Mouse (Mus musculus) midbrain, postnatal 0 days (tissue): ENCODE measurements around the gene H2-Aa. TPM values are rescaled to one million over a fixed set of nuclear protein-coding genes. Genes with fewer than 3 reads are reported as not detected.
A peak's percentile ranks its signal among the peaks of the same experiment; 100 is the strongest.

ENCODE experiments used
- ATAC-seq: fragments of 200-750 bp; cut with Nextera tagmentation; 2 replicates; pipeline ENCODE4 v1.8.0; 2017; ENCODE audit warnings: moderate number of reproducible peaks, mild to moderate bottlenecking, moderate TSS enrichment, moderate library complexity; ENCODE audit not compliant: low FRiP score
- DNase-seq: peaks from one replicate; pipeline ENCODE4 v3.0.0-alpha.2; 2015; ENCODE audit warnings: low spot score
- H3K27ac ChIP-seq: fragments of 300-500 bp; sonication (generic); 2 replicates; pipeline ENCODE4 v1.5.1; 2014; ENCODE audit warnings: low read depth, mild to moderate bottlenecking, low read length, mixed read lengths
- H3K27me3 ChIP-seq: fragments of 300-500 bp; sonication (generic); 2 replicates; pipeline ENCODE4 v1.6.1; 2014; ENCODE audit warnings: low read length, control low read depth, mixed read lengths; ENCODE audit not compliant: insufficient read depth
- H3K36me3 ChIP-seq: fragments of 300-500 bp; sonication (generic); 2 replicates; pipeline ENCODE4 v1.6.1; 2014; ENCODE audit warnings: low read length, control low read depth, mixed read lengths; ENCODE audit not compliant: insufficient read depth
- H3K4me1 ChIP-seq: fragments of 300-500 bp; sonication (generic); 2 replicates; pipeline ENCODE4 v1.6.1; 2014; ENCODE audit warnings: mild to moderate bottlenecking, control low read depth, antibody characterized with exemption, low read length, mixed read lengths; ENCODE audit not compliant: insufficient read depth
- H3K4me2 ChIP-seq: fragments of 300-500 bp; sonication (generic); 2 replicates; pipeline ENCODE4 v1.6.1; 2014; ENCODE audit warnings: low read depth, mild to moderate bottlenecking, low read length, mixed read lengths; ENCODE audit not compliant: poor library complexity, severe bottlenecking
- H3K4me3 ChIP-seq: fragments of 300-500 bp; sonication (generic); 2 replicates; pipeline ENCODE4 v1.5.1; 2014; ENCODE audit warnings: low read depth, mild to moderate bottlenecking, low read length, moderate library complexity
- H3K9ac ChIP-seq: fragments of 300-500 bp; sonication (generic); replicated peaks from 2 replicates; pipeline ENCODE4 v1.6.1; 2014; ENCODE audit warnings: mild to moderate bottlenecking, low read length, moderate library complexity, mixed read lengths; ENCODE audit not compliant: poor library complexity, severe bottlenecking
- H3K9me3 ChIP-seq: fragments of 300-500 bp; sonication (generic); 2 replicates; pipeline ENCODE4 v1.6.1; 2016; ENCODE audit warnings: low read length, control low read depth
- CTCF ChIP-seq: IDR thresholded peaks from 2 replicates; pipeline ENCODE4 v1.5.1; 2016; ENCODE audit warnings: antibody characterized with exemption, mild to moderate bottlenecking
- WGBS: fragments of 180-500 bp; shearing (Covaris S2); extraction: QIAGEN DNeasy Blood & Tissue Kit; methylation state at CpG from one replicate; pipeline ENCODE4 v1.1.7; 2014; 5-methylcytosine and 5-hydroxymethylcytosine counted together
- polyA plus RNA-seq: library from polyadenylated mRNA; unstranded; fragments of >200 nt; fragmentation: Nextera tagmentation; extraction: Ambion mirVana; gene quantifications from 2 replicates; pipeline ENCODE4 v1.2.1, GENCODE M21; 2015
- total RNA-seq: library from RNA; depleted of rRNA; stranded (reverse); fragments of >200 nt; gene quantifications from 2 replicates; pipeline ENCODE4 v1.2.3, GENCODE M21; 2014

The H2-Aa gene
- total and polyA plus RNA-seq, 2 experiments from 2014 or later: 0.66 to 0.81 TPM

- Histone ChIP-seq H3K9me3 (no peaks in the 10 kb centered on the region), H3K27me3 (no peaks in the 10 kb centered on the region), H3K4me1 (no peaks in the 10 kb centered on the region; the same call in 1 of the 2 replicates), H3K36me3 (no peaks in the 10 kb centered on the region), H3K9ac (no peak overlapping the region), H3K27ac (no peak overlapping the region), H3K4me2 (no peak overlapping the region), H3K4me3 (no peak overlapping the region)
- DNase-seq: peak; percentile 77
- WGBS: 28% methylated on average over 4 of the region's 4 CpGs
- TF ChIP-seq CTCF: no peak
- no peak for ATAC-seq
These were observed 17.1 kb upstream of the H2-Aa start for GRCm38 (mm10) chr17:34304751-34305150.

DNA sequence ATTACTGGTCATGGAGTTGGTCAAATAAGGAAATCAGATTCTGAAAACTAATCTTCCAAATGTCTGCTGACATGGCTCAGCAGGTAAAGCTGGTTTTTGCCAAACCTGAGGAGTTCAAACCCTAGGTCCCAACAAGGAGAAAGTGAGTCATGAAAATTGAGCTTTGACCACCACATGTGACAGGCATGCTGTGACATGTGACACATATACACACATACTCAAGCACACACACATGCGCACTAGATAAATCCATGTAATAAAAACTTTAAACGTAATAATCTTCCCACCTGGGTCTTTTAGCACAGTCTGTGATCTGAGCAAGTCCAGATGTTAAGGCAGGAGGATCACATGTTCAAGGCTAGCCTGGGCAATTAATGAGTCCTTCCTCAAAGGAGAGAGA is 16.2 kb upstream of the H2-Aa start:
- no peak for DNase-seq
- Histone ChIP-seq H3K27me3 (no peaks in the 10 kb centered on the region), H3K4me1 (no peaks in the 10 kb centered on the region), H3K27ac (no peak overlapping the region), H3K4me3 (no peak overlapping the region), H3K9me3 (no peaks in the 10 kb centered on the region), H3K4me2 (no peak overlapping the region), H3K9ac (no peak overlapping the region), H3K36me3 (no peaks in the 10 kb centered on the region)
- WGBS: 90% methylated on average over 2 of the region's 2 CpGs
- TF ChIP-seq CTCF: no peak
- no peak for ATAC-seq

DNA sequence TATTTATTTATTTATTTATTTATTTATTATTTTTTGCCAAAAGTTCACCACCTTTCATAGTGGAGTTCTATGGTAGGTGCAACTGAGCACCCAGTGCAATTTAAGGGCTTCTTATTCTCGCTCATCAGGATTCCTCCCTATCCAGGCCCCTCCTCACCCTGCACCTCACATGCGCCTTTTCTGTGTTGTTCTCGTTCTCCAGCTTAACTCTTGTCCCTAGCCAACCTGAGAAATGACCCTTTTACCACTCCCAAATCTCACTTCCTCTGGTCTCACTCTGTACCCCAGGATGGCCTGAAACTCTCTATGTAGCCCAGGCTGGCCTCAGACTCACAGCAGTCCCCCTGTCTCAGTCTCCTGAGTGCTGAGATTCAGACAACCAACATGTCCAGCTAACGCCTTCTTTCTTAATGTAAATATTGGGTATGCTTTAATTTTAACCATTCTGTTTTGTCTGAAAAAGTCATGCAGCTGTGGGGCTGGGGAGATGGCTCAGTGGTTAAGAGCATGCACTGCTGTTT is 14.1 kb upstream of the H2-Aa start:
- ATAC-seq (no peak), DNase-seq (no peak)
- no peaks in the 10 kb centered on the region for H3K36me3 ChIP-seq
- H3K4me2 ChIP-seq: no peak overlapping the region
- 88% methylated on average over 4 of the region's 4 CpGs for WGBS
- H3K4me3 ChIP-seq: no peak overlapping the region
- TF ChIP-seq CTCF: no peak
- H3K9ac ChIP-seq: no peak overlapping the region
- H3K27me3 ChIP-seq: no peaks in the 10 kb centered on the region
- H3K4me1 ChIP-seq: no peaks in the 10 kb centered on the region
- no peak overlapping the region for H3K27ac ChIP-seq
- H3K9me3 ChIP-seq: no peaks in the 10 kb centered on the region

GRCm38 (mm10) chr17:34300691-34301566 is 13.3 kb upstream of the H2-Aa start:
- Histone ChIP-seq H3K9ac (no peak overlapping the region), H3K27me3 (no peaks in the 10 kb centered on the region), H3K4me1 (no peaks in the 10 kb centered on the region; the same call in 1 of the 2 replicates), H3K27ac (no peak overlapping the region), H3K4me3 (no peak overlapping the region), H3K9me3 (no peaks in the 10 kb centered on the region), H3K4me2 (no peak overlapping the region), H3K36me3 (no peaks in the 10 kb centered on the region)
- DNase-seq: no peak
- no peak for TF ChIP-seq CTCF
- WGBS: 78% methylated on average over 23 of the region's 23 CpGs
- no peak for ATAC-seq

- DNase-seq: no peak
- H3K4me2 ChIP-seq: no peak overlapping the region
- no peak overlapping the region for H3K27ac ChIP-seq
- H3K27me3 ChIP-seq: no peaks in the 10 kb centered on the region
- H3K9me3 ChIP-seq: no peaks in the 10 kb centered on the region
- H3K36me3 ChIP-seq: no peaks in the 10 kb centered on the region
- no peak for TF ChIP-seq CTCF
- no peak for ATAC-seq
- no peak overlapping the region for H3K4me3 ChIP-seq
- WGBS: 94% methylated on average over 7 of the region's 8 CpGs
- no peak overlapping the region for H3K9ac ChIP-seq
- no peaks in the 10 kb centered on the region; the same call in 1 of the 2 replicates for H3K4me1 ChIP-seq
These were observed 12.4 kb upstream of the H2-Aa start for GRCm38 (mm10) chr17:34300071-34300470.

DNA sequence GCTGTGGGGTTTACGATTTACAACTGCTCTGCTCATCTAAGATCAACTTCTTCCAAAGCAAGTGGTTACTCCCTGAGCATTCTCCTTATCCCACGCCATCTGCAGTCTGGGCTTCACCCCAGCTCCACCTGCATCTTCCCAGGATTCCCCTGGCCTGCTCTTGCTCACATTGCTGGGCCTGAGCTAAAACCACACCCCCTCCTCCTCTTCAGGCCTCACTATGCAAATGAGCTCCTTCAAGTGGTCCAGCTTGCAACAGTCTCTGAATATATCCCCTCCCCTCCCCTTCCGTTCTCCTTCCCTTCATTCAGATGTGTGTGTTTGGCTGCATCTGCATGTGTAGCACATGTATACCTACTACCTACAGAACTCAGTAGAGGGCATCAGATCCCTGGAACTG is 11.7 kb upstream of the H2-Aa start:
- TF ChIP-seq CTCF: no peak
- Histone ChIP-seq H3K4me1 (no peaks in the 10 kb centered on the region; the same call in 1 of the 2 replicates), H3K9me3 (no peaks in the 10 kb centered on the region), H3K4me2 (no peak overlapping the region), H3K9ac (no peak overlapping the region), H3K4me3 (no peak overlapping the region), H3K27ac (no peak overlapping the region), H3K36me3 (no peaks in the 10 kb centered on the region), H3K27me3 (no peaks in the 10 kb centered on the region)
- DNase-seq (no peak), ATAC-seq (no peak)
- 67% methylated on average over 3 of the region's 3 CpGs for WGBS
